Mouse (Mus musculus): ENCODE measurements around the gene 1700019D03Rik. TPM values are rescaled to one million over a fixed set of nuclear protein-coding genes. Genes with fewer than 3 reads are reported as not detected.
A peak's percentile ranks its signal among the peaks of the same experiment; 100 is the strongest.
"Not testable (repeated sequence)": the region's sequence is repeated elsewhere in the genome, so short reads cannot be mapped to it uniquely, and the experiment has no call there.

The 1700019D03Rik gene
- polyA plus RNA-seq, 1 experiment, result 29.9 TPM

DNA sequence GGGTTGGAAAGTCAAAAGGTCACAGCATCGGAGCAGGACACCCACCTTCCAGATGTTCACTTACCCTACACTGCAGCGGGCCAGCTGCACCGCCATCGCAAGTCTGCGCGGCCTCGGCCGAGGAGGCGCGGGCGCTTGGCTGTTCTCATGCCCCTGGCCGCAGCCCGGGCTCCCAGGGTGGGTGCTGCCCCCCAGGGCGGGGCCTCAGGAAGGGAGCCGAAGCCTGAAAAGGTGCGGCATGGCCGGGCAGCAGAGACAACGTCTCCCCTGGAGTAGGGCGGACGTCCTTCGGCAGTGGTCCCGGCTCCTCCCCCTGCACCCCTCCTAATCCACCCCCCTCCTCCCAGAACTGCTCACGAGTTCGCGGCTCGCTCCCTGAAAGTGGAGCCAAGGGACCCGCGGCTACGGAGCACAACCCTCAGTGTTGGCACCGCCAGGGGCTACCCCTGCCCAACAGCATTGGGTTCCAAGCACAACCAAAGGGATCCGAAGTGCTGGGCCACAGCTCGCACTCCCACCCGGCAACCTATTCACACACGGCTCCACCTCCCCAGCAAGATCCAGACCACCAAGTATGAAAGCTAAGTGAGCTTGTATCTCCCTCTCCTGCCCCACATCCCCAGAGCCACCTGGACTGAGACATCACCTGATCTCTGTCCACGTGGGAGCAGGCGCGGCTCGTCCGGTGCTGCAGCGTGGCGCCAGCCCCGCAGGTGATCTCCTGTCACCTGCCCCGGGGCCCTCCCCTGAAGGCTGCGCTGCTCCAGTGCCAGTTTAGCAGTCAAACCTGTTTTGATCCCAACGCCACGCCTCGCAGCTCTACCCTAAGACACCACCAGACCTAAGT, 67.2 kb downstream of the 1700019D03Rik start:
- H3K4me1 ChIP-seq (ENCODE audit: control insufficient read depth, insufficient read depth, low read length), result peaks cover 3% of the 10 kb centered on the region
- peaks cover 16% of the 10 kb centered on the region for H3K9me3 ChIP-seq (replicated peaks; ENCODE audit: control insufficient read depth, insufficient read depth, low read length, poor library complexity, severe bottlenecking)
- H3K36me3 ChIP-seq (ENCODE audit: control insufficient read depth, insufficient read depth, low read length, poor library complexity, severe bottlenecking), result peaks cover 21% of the 10 kb centered on the region
- peak overlapping the region; percentile 98 for H3K27ac ChIP-seq (ENCODE audit: insufficient read depth, low read length)
- peak overlapping the region; percentile 99 for H3K4me3 ChIP-seq (ENCODE audit: low read depth, low read length)
- peak overlapping the region; percentile 94 for H3K9ac ChIP-seq (ENCODE audit: low read depth, poor library complexity, severe bottlenecking)
- H3K27me3 ChIP-seq (ENCODE audit: control insufficient read depth, insufficient read depth, low read length, poor library complexity, severe bottlenecking), result no peaks in the 10 kb centered on the region
- TF ChIP-seq EP300 (IDR thresholded peaks at IDR 0.05; ENCODE audit: insufficient read depth, low read depth, low read length) (peak; percentile 100), POLR2A (IDR thresholded peaks at IDR 0.05; ENCODE audit: insufficient read depth, low read length) (no peak)

DNA sequence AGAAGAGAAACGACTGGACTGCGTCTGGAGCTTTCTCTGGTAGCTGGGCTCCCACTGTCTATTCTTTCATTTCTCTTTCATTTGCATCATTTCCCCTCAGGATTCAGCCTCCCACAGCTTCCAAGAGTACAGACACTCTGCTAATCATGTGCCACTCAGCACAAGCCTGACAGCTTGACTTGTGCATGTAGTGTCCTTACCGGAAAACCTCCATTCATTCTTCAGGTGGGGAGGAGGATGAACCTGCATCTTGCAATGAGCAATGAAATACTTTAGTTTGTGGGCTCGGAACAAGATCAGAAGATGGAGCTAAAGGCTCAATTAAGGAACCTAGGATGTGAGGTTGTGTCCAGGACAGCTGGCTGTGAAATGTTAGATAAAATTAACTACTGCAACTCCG, 67.8 kb downstream of the 1700019D03Rik start:
- no peak for TF ChIP-seq POLR2A (IDR thresholded peaks at IDR 0.05; ENCODE audit: insufficient read depth, low read length)
- no peak for TF ChIP-seq EP300 (IDR thresholded peaks at IDR 0.05; ENCODE audit: insufficient read depth, low read depth, low read length)
- TF ChIP-seq CTCF (IDR thresholded peaks at IDR 0.05; ENCODE audit: low read depth, low read length), result no peak
- peak overlapping the region; percentile 98 for H3K27ac ChIP-seq (ENCODE audit: insufficient read depth, low read length)
- no peaks in the 10 kb centered on the region for H3K27me3 ChIP-seq (ENCODE audit: control insufficient read depth, insufficient read depth, low read length, poor library complexity, severe bottlenecking)
- peaks cover 25% of the 10 kb centered on the region for H3K36me3 ChIP-seq (ENCODE audit: control insufficient read depth, insufficient read depth, low read length, poor library complexity, severe bottlenecking)
- H3K9me3 ChIP-seq (replicated peaks; ENCODE audit: control insufficient read depth, insufficient read depth, low read length, poor library complexity, severe bottlenecking), result peaks cover 21% of the 10 kb centered on the region
- peak overlapping the region; percentile 94 for H3K9ac ChIP-seq (ENCODE audit: low read depth, poor library complexity, severe bottlenecking)
- H3K4me3 ChIP-seq (ENCODE audit: low read depth, low read length), result peak overlapping the region; percentile 99
- peaks cover 3% of the 10 kb centered on the region for H3K4me1 ChIP-seq (ENCODE audit: control insufficient read depth, insufficient read depth, low read length)

DNA sequence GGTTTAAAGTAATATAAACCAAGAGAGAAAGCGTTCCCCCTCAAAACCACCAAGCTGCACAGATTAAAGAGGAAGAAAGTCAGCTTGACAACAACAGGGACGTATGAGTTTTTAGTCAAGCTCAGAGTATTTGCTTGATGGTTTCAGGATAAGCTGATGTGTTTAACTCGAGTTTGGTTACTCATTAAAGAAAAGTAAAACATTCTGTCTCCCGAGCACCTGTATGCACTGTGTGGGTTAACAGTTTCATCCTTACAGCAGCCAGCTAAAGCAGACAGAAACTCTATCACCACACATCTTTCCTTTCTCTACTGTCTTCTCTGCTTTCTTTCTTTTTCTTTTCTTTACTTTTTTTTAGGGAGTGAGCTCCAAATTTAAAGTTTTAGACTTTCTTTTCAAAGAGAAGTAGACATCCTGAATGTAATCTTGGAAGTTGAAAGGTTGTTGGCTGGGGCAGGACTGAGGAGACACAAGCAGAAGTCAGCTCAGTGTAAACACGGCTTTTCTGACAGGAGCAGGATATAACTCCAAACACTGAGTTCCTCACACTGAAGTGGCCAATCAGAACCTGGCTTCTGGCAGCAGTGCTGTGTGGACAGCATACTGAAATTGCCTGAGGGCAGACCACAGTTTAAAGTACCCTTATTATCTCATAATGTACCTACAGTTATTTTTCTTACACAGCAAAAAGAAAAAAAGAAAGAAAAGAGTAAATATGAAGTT, 68.7 kb downstream of the 1700019D03Rik start:
- H3K4me3 ChIP-seq (ENCODE audit: low read depth, low read length), result peak overlapping the region; percentile 53
- peaks cover 32% of the 10 kb centered on the region for H3K36me3 ChIP-seq (ENCODE audit: control insufficient read depth, insufficient read depth, low read length, poor library complexity, severe bottlenecking)
- peak overlapping the region; percentile 33 for H3K27ac ChIP-seq (ENCODE audit: insufficient read depth, low read length)
- no peaks in the 10 kb centered on the region for H3K27me3 ChIP-seq (ENCODE audit: control insufficient read depth, insufficient read depth, low read length, poor library complexity, severe bottlenecking)
- H3K9ac ChIP-seq (ENCODE audit: low read depth, poor library complexity, severe bottlenecking), result peak overlapping the region; percentile 94
- TF ChIP-seq POLR2A (IDR thresholded peaks at IDR 0.05; ENCODE audit: insufficient read depth, low read length) (no peak), EP300 (IDR thresholded peaks at IDR 0.05; ENCODE audit: insufficient read depth, low read depth, low read length) (no peak), CTCF (IDR thresholded peaks at IDR 0.05; ENCODE audit: low read depth, low read length) (no peak)
- H3K4me1 ChIP-seq (ENCODE audit: control insufficient read depth, insufficient read depth, low read length), result peaks cover 3% of the 10 kb centered on the region
- peaks cover 28% of the 10 kb centered on the region for H3K9me3 ChIP-seq (replicated peaks; ENCODE audit: control insufficient read depth, insufficient read depth, low read length, poor library complexity, severe bottlenecking)

DNA sequence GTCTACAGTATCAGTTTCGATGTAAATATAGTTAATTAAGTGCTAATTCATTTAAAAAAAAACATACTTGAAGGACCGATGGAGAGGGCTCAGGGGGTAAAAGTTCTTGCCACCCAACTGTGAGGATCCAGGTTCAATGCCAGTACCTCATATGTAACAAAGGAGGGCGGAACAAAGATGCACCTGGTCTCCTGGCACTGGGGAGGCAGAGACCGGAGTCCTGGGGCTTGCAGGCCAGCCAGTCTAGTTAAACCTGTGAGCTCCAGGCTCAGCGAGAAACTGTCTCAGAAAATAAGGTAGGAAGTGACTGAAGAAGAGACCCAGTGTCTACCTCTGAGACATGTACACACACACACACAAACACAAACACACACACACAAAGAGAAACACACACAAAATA, 72.1 kb downstream of the 1700019D03Rik start:
- H3K4me3 ChIP-seq (ENCODE audit: low read depth, low read length), result no peak overlapping the region
- H3K27ac ChIP-seq (ENCODE audit: insufficient read depth, low read length), result no peak overlapping the region
- H3K27me3 ChIP-seq (ENCODE audit: control insufficient read depth, insufficient read depth, low read length, poor library complexity, severe bottlenecking), result no peaks in the 10 kb centered on the region
- no peak overlapping the region for H3K9ac ChIP-seq (ENCODE audit: low read depth, poor library complexity, severe bottlenecking)
- H3K36me3 ChIP-seq (ENCODE audit: control insufficient read depth, insufficient read depth, low read length, poor library complexity, severe bottlenecking), result peaks cover 32% of the 10 kb centered on the region
- H3K9me3 ChIP-seq (replicated peaks; ENCODE audit: control insufficient read depth, insufficient read depth, low read length, poor library complexity, severe bottlenecking), result peaks cover 29% of the 10 kb centered on the region
- H3K4me1 ChIP-seq (ENCODE audit: control insufficient read depth, insufficient read depth, low read length), result no peaks in the 10 kb centered on the region
- TF ChIP-seq EP300 (IDR thresholded peaks at IDR 0.05; ENCODE audit: insufficient read depth, low read depth, low read length), result no peak
- TF ChIP-seq CTCF (IDR thresholded peaks at IDR 0.05; ENCODE audit: low read depth, low read length), result no peak
- no peak for TF ChIP-seq POLR2A (IDR thresholded peaks at IDR 0.05; ENCODE audit: insufficient read depth, low read length)

DNA sequence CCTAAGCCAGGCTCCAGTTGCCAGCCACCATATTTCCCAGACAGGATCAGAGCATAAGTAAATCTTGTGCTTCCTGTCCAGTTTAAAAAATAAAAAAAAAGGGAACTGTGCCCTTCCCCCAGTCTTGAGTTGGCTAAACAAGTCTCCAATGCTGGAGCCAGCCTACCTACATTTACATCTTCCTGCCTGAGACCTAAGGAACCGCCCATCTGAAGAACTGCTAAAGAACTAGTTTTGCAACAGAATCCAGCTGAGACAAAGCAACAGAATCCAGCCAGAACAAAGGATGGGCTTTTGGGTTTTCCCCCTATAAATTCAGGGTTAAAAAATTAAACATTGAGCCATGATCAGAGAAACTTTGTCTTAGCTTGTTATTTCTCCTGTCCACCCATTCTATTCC, 81.0 kb downstream of the 1700019D03Rik start:
- H3K9me3 ChIP-seq (replicated peaks; ENCODE audit: control insufficient read depth, insufficient read depth, low read length, poor library complexity, severe bottlenecking), result peaks cover 47% of the 10 kb centered on the region
- no peaks in the 10 kb centered on the region for H3K4me1 ChIP-seq (ENCODE audit: control insufficient read depth, insufficient read depth, low read length)
- H3K27me3 ChIP-seq (ENCODE audit: control insufficient read depth, insufficient read depth, low read length, poor library complexity, severe bottlenecking), result no peaks in the 10 kb centered on the region
- H3K4me3 ChIP-seq (ENCODE audit: low read depth, low read length), result no peak overlapping the region
- TF ChIP-seq CTCF (IDR thresholded peaks at IDR 0.05; ENCODE audit: low read depth, low read length) (no peak), POLR2A (IDR thresholded peaks at IDR 0.05; ENCODE audit: insufficient read depth, low read length) (no peak), EP300 (IDR thresholded peaks at IDR 0.05; ENCODE audit: insufficient read depth, low read depth, low read length) (no peak)
- peak overlapping the region; percentile 5; the same call in 1 of the 2 replicates for H3K27ac ChIP-seq (ENCODE audit: insufficient read depth, low read length)
- H3K36me3 ChIP-seq (ENCODE audit: control insufficient read depth, insufficient read depth, low read length, poor library complexity, severe bottlenecking), result peaks cover 22% of the 10 kb centered on the region
- H3K9ac ChIP-seq (ENCODE audit: low read depth, poor library complexity, severe bottlenecking), result no peak overlapping the region

DNA sequence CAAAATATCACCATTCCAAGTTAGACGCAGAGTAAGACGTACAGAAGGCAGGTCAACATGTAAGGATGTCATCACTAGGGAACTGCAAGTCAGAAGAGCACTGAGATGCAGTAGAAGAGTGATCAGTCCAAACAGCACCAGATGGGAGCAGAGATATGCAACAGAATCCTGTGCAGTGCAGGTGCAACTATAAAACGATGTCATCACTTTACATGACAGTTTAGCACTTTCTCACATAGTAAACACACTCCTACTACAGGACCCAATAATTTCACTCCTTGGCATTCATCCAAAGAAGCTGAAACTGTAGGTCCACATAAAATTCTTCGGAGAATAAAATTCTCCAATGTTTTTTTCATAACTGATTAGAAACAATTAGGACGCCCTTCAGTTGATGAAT, 85.5 kb downstream of the 1700019D03Rik start:
- TF ChIP-seq EP300 (IDR thresholded peaks at IDR 0.05; ENCODE audit: insufficient read depth, low read depth, low read length), result no peak
- TF ChIP-seq CTCF (IDR thresholded peaks at IDR 0.05; ENCODE audit: low read depth, low read length), result no peak
- no peak for TF ChIP-seq POLR2A (IDR thresholded peaks at IDR 0.05; ENCODE audit: insufficient read depth, low read length)
- Histone ChIP-seq H3K4me3 (ENCODE audit: low read depth, low read length) (no peak overlapping the region), H3K4me1 (ENCODE audit: control insufficient read depth, insufficient read depth, low read length) (no peaks in the 10 kb centered on the region)

DNA sequence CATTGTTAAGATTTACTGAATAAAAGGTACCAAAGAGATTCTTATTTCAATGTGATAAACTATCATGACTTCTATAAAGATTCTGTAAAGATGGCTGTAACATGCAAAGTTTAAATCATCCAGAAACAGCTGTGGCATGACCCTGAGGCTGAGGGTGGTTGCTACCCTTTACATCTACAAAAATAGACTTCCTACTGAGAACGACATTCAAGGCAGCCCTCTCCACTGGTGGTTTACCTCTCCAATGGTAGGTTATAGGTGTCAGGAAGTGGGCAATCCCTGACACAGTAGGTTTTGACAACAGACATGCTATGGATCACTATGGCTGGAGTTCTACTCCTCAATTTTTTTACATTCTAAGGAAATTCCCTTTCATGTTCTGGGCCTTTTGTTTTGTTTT, 95.5 kb downstream of the 1700019D03Rik start:
- H3K4me1 ChIP-seq (ENCODE audit: control insufficient read depth, insufficient read depth, low read length); H3K27ac ChIP-seq (ENCODE audit: insufficient read depth, low read length); H3K27me3 ChIP-seq (ENCODE audit: control insufficient read depth, insufficient read depth, low read length, poor library complexity, severe bottlenecking); H3K9ac ChIP-seq (ENCODE audit: low read depth, poor library complexity, severe bottlenecking); H3K4me3 ChIP-seq (ENCODE audit: low read depth, low read length): not testable (repeated sequence)
- Histone ChIP-seq H3K36me3 (ENCODE audit: control insufficient read depth, insufficient read depth, low read length, poor library complexity, severe bottlenecking) (peaks cover 12% of the 10 kb centered on the region), H3K9me3 (replicated peaks; ENCODE audit: control insufficient read depth, insufficient read depth, low read length, poor library complexity, severe bottlenecking) (peaks cover 43% of the 10 kb centered on the region)

More for the DNA sequence above, 85.5 kb downstream of the 1700019D03Rik start:
- no peak overlapping the region for H3K9ac ChIP-seq (ENCODE audit: low read depth, poor library complexity, severe bottlenecking)
- peaks cover 31% of the 10 kb centered on the region for H3K36me3 ChIP-seq (ENCODE audit: control insufficient read depth, insufficient read depth, low read length, poor library complexity, severe bottlenecking)
- H3K27me3 ChIP-seq (ENCODE audit: control insufficient read depth, insufficient read depth, low read length, poor library complexity, severe bottlenecking), result no peaks in the 10 kb centered on the region
- H3K9me3 ChIP-seq (replicated peaks; ENCODE audit: control insufficient read depth, insufficient read depth, low read length, poor library complexity, severe bottlenecking), result peaks cover 74% of the 10 kb centered on the region
- H3K27ac ChIP-seq (ENCODE audit: insufficient read depth, low read length), result no peak overlapping the region

DNA sequence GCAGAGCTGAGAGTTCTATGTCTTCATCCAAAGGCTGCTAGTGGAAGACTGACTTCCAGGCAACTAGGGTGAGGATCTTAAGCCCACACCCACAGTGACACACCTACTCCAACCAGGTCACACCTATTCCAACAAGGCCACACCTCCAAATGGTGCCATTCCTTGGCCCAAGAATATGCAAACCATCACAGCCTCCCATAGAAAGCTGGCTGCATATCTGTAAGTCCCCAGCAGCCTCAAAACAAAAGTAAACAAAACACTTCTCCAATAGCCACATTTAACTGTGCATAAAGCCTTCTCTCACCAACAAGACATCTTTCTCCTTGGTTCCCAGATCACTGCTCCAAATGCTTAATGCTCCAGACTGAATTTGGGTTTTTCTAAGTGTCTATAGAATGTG, 101.1 kb downstream of the 1700019D03Rik start:
- Histone ChIP-seq H3K27ac (ENCODE audit: insufficient read depth, low read length) (peak overlapping the region; percentile 51; the same call in 1 of the 2 replicates), H3K9me3 (replicated peaks; ENCODE audit: control insufficient read depth, insufficient read depth, low read length, poor library complexity, severe bottlenecking) (peaks cover 12% of the 10 kb centered on the region; the same call in 1 of the 2 replicates)
- not testable (repeated sequence) for H3K4me3 ChIP-seq (ENCODE audit: low read depth, low read length); H3K4me1 ChIP-seq (ENCODE audit: control insufficient read depth, insufficient read depth, low read length); H3K27me3 ChIP-seq (ENCODE audit: control insufficient read depth, insufficient read depth, low read length, poor library complexity, severe bottlenecking); H3K9ac ChIP-seq (ENCODE audit: low read depth, poor library complexity, severe bottlenecking); H3K36me3 ChIP-seq (ENCODE audit: control insufficient read depth, insufficient read depth, low read length, poor library complexity, severe bottlenecking)

Data from ES-Bruce4 (cell line).